Mouse (Mus musculus): ENCODE measurements around the gene Samd14.

Gene Samd14

GRCm38 (mm10) chr11:95037306-95037705 is 27.6 kb downstream of the Samd14 start:
- no peak for DNase-seq (ENCODE audit: low read depth)

GRCm38 (mm10) chr11:95038156-95038817 is 28.6 kb downstream of the Samd14 start:
- no peak for DNase-seq (ENCODE audit: low read depth)

- DNase-seq (ENCODE audit: low read depth), result no peak
These were observed 29.4 kb downstream of the Samd14 start for GRCm38 (mm10) chr11:95038818-95039655.

GRCm38 (mm10) chr11:95039766-95040165 is 30.1 kb downstream of the Samd14 start:
- DNase-seq (ENCODE audit: low read depth), result no peak

- DNase-seq (ENCODE audit: low read depth), result no peak
These were observed 30.9 kb downstream of the Samd14 start for GRCm38 (mm10) chr11:95040491-95041138.

- DNase-seq (ENCODE audit: low read depth), result peak; percentile 89
These were observed 31.5 kb downstream of the Samd14 start, which contains the start of gene Pdk2 for GRCm38 (mm10) chr11:95041139-95041609. Gene Pdk2, minus strand, starts transcription at chr11:95041354.

GRCm38 (mm10) chr11:95042096-95042495 is 32.4 kb downstream of the Samd14 start:
- peak; percentile 81 for DNase-seq (ENCODE audit: low read depth)

- DNase-seq (ENCODE audit: low read depth), result no peak
These were observed 33.4 kb downstream of the Samd14 start for GRCm38 (mm10) chr11:95043060-95043459.

- no peak for DNase-seq (ENCODE audit: low read depth)
These were observed 33.9 kb downstream of the Samd14 start for GRCm38 (mm10) chr11:95043608-95044007.

GRCm38 (mm10) chr11:95044185-95044870 is 34.6 kb downstream of the Samd14 start:
- DNase-seq (ENCODE audit: low read depth), result no peak

- no peak for DNase-seq (ENCODE audit: low read depth)
These were observed 37.5 kb downstream of the Samd14 start for GRCm38 (mm10) chr11:95046980-95047680.

GRCm38 (mm10) chr11:95053062-95053461 is 43.4 kb downstream of the Samd14 start:
- DNase-seq (ENCODE audit: low read depth), result no peak

GRCm38 (mm10) chr11:95056768-95057501 is 47.3 kb downstream of the Samd14 start:
- no peak for DNase-seq (ENCODE audit: low read depth)

GRCm38 (mm10) chr11:95069226-95069957 is 59.7 kb downstream of the Samd14 start:
- DNase-seq (ENCODE audit: low read depth), result no peak

GRCm38 (mm10) chr11:95070140-95071107 is 60.7 kb downstream of the Samd14 start:
- no peak for DNase-seq (ENCODE audit: low read depth)

GRCm38 (mm10) chr11:95071266-95071665 is 61.6 kb downstream of the Samd14 start:
- no peak for DNase-seq (ENCODE audit: low read depth)

- DNase-seq (ENCODE audit: low read depth), result no peak
These were observed 62.5 kb downstream of the Samd14 start for GRCm38 (mm10) chr11:95072136-95072535.

GRCm38 (mm10) chr11:95072804-95073203 is 63.1 kb downstream of the Samd14 start:
- no peak for DNase-seq (ENCODE audit: low read depth)

GRCm38 (mm10) chr11:95073835-95074234 is 64.2 kb downstream of the Samd14 start:
- DNase-seq (ENCODE audit: low read depth), result no peak

Measured in c-Kit-positive CD71-positive TER-119-negative erythroid progenitor cells, embryonic 14.5 days (primary cell).